Mouse (Mus musculus) spleen, embryonic (tissue): Measurements from ENCODE around the gene Nup188.

ENCODE experiments used
- CTCF ChIA-PET: fragments of 350-600 bp; sonication (Branson Sonifier 250); formaldehyde crosslinking; loops from one replicate; lab custom pipeline; 2022; lab: Charles Lee

Nup188 gene

GRCm38 (mm10) chr2:30345971-30346676 is 59.9 kb downstream of the Nup188 start:
- CTCF ChIA-PET: no interaction called here

GRCm38 (mm10) chr2:30349196-30349595 is 63.0 kb downstream of the Nup188 start:
- CTCF ChIA-PET: interaction anchor here (0.5 kb wide), 1 partner anchor 50 kb away, joined by 4 read pairs; no protein-coding TSS in a partner anchor

GRCm38 (mm10) chr2:30351149-30351548 is 65.0 kb downstream of the Nup188 start:
- CTCF ChIA-PET: no interaction called here

- CTCF ChIA-PET: interaction anchor here (0.6 kb wide), 1 partner anchor 757 kb away, joined by 3 read pairs; no protein-coding TSS in a partner anchor
Observed at GRCm38 (mm10) chr2:30355861-30356260, 69.7 kb downstream of the Nup188 start.

GRCm38 (mm10) chr2:30356266-30356665 is 70.1 kb downstream of the Nup188 start:
- CTCF ChIA-PET: interaction anchor here (0.6 kb wide), 1 partner anchor 757 kb away, joined by 3 read pairs; no protein-coding TSS in a partner anchor

- CTCF ChIA-PET: interaction anchor here (0.6 kb wide), 1 partner anchor 103 kb away, joined by 3 read pairs; no protein-coding TSS in a partner anchor
Observed at GRCm38 (mm10) chr2:30356906-30357305, 70.7 kb downstream of the Nup188 start.

- CTCF ChIA-PET: interaction anchor here (0.6 kb wide), 1 partner anchor 102 kb away, joined by 3 read pairs; no protein-coding TSS in a partner anchor
Observed at GRCm38 (mm10) chr2:30357552-30358510, 71.6 kb downstream of the Nup188 start.

GRCm38 (mm10) chr2:30358533-30359531 is 72.6 kb downstream of the Nup188 start, which contains the start of gene Sh3glb2:
Gene Sh3glb2, minus strand, starts transcription at chr2:30359337.
- CTCF ChIA-PET: no interaction called here

- CTCF ChIA-PET: no interaction called here
Observed at GRCm38 (mm10) chr2:30360626-30361025, 74.4 kb downstream of the Nup188 start.

GRCm38 (mm10) chr2:30362865-30363264 is 76.7 kb downstream of the Nup188 start:
- CTCF ChIA-PET: no interaction called here

- CTCF ChIA-PET: no interaction called here
Observed at GRCm38 (mm10) chr2:30363773-30364650, 77.8 kb downstream of the Nup188 start, which contains the start of gene Miga2. Gene Miga2, plus strand, starts transcription at chr2:30364233.

- CTCF ChIA-PET: no interaction called here
Observed at GRCm38 (mm10) chr2:30365281-30366069, 79.3 kb downstream of the Nup188 start.

GRCm38 (mm10) chr2:30366203-30366602 is 80.0 kb downstream of the Nup188 start:
- CTCF ChIA-PET: no interaction called here

- CTCF ChIA-PET: no interaction called here
Observed at GRCm38 (mm10) chr2:30371544-30371943, 85.3 kb downstream of the Nup188 start.

GRCm38 (mm10) chr2:30372726-30373125 is 86.5 kb downstream of the Nup188 start:
- CTCF ChIA-PET: no interaction called here

- CTCF ChIA-PET: no interaction called here
Observed at GRCm38 (mm10) chr2:30375893-30376292, 89.7 kb downstream of the Nup188 start.

GRCm38 (mm10) chr2:30377721-30378120 is 91.5 kb downstream of the Nup188 start:
- CTCF ChIA-PET: no interaction called here

- CTCF ChIA-PET: no interaction called here
Observed at GRCm38 (mm10) chr2:30379307-30379706, 93.1 kb downstream of the Nup188 start.
